Mouse (Mus musculus) ovary, postnatal 36 days (tissue): ENCODE results near the gene Slc5a10.
A peak's percentile ranks its signal among the peaks of the same experiment; 100 is the strongest.

Source experiments
- DNase-seq: peaks from one replicate; pipeline ENCODE4 v3.0.0; 2022; ENCODE audit warnings: low spot score, mixed read lengths

The Slc5a10 gene

DNA sequence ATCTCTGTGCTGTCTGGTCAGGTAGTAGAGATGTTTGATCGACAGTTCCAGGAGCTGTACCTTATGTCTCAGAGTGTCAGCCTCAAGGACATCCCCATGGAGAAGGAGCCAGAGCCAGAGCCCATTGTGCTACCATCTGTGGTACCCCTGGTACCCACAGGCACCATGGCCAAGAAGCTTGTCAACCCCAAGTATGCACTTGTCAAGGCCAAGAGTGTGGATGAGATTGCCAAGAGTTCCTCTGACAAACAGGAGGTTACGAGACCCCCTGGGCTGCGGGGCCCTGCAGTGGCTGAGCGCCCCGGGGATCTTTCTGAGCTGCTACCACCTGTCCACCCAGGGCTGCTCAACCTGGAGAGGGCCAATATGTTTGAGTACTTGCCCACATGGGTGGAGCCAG lies 18.1 kb downstream of the Slc5a10 start:
- DNase-seq = no peak

DNA sequence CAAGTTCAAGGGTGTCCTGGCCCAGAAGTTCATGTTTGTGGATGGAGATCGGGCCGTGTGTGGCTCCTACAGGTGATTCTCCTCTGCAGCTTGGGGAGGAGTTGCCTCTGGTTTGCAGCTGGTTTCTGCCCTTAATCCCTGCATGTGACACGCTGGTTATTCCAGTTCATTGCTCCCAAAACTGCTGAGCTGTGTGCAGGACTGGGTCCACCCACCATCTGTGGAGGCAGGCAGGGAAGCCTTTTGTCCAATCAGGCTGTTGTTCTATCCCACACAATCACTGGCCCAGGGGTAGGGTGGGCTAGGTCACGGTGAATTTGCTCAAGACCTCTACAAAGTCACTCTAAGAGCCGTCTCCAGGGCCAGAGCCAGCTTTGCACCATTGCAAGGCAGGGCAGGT lies 18.9 kb downstream of the Slc5a10 start:
- no peak for DNase-seq

DNA sequence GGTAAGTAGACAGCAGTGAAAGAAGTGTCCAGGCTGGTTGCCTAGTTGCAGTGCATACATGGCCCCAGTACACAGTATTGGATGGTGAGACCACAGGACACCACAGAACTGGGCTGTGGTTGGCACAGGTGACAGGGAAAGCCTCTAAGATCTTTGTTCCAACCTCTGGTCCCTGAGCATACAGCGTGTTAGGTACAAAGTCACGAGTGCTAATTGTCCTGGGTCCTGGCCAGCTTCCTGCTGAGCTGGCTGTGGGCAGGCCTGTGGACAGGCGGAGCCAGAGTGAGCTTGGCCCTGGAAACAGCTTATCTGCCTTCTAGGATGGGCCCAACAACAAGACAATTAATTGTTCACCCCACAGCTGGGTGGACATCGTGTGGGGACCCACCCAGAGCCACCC lies 20.7 kb downstream of the Slc5a10 start:
- peak; percentile 26 for DNase-seq

DNA sequence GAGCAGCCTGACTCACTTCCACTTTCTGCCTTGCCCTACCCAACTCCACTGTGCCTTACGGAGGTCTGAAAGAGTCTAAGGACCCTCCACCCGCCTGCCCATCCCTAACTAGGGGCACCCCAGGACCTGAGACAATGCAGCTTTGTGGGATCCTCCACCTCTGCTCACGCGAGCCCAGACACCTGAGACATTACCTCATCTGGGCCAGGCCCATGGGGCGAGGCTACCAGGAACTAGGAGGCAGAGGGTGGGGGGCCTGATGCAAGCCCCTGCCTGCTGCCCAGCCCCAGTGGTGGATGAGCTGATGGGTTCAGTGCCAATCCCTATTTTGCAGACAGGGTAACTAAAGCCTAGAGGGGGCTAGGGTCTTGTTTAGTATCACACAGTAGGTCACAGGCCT lies 21.2 kb downstream of the Slc5a10 start:
- no peak for DNase-seq

DNA sequence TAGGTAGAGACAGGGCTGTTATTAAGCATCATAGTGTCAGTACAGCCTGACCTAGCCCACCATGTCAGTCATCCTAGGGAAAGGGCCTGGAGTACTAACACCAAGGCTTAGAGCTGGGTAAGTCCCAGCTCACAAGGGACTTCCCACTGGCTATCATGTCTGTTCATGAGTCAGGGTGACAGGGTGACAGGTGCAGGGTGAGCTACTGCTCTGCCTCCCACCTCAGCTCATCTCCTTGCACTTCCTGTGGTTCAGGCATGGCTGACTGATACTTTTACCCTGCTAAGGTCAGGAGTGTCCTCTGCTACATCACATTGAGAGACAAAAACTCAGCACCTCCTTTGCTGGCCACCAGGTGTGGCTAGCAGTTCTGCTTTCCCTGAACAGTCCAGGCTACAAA lies 21.8 kb downstream of the Slc5a10 start:
- no peak for DNase-seq

DNA sequence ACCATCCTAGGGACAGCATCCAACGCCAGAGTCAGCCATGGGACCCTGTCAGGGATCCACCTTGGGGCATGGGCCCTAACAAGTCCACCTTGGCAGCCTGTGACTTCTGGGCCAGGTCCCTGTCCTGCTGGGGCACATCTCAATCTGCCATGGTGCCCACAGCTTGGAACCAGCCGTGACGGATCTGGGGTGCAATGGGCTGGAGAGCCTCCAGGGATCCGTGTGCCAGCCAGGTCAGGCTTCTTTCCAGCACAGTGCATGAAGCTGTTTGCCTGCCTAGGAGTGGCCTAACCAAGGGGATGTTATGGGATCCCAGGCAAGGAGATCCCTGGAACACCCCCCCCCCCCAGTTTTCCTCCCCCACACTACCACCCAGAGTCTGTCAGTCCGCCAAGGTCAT lies 27.6 kb downstream of the Slc5a10 start:
- no peak for DNase-seq

DNA sequence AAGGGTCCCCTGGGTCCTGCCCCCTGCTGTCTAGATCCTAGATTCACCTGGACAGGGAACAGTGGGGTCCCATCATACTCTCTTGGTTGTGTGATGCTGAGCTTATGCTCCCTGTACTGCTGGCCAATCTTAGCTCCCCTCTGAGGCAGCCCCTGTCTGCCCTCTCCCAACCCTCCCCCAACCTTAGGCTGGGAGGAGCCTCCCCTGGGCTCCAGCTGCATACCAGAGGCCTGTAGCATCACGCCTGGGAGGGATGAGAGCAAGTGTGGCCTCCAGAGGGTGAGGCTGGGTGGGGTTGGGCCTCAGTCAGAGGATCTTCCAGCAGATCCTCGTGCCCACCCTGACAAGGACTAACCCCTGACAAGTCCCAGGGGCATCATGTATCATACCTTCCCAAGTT lies 33.0 kb downstream of the Slc5a10 start:
- DNase-seq = no peak

DNA sequence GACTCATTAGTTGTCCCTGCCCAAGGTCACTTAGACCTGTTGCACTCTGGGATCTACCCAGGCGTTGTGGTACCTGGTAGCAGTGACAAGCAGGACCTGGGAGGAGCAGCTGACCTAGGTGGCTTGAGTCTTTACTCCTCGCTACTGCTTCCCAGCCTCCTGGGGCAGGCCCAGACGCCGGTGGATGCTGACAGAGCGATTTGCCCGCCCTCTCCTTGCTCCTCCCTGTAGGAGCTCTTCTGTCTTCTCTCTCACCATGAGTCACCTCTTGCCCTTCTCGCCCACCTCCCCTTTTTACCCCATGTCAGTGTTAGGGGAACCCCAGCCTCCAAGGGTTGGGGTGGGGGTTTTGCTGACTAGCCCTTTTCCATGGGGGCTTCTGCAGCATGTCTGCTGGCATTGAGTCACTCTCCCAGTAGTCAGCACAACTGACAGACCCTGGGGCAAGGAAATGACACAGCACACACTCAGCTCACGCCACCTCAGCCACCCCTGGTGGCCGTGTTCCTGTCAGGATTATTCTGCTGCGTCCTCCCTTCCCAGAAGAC lies 33.6 kb downstream of the Slc5a10 start:
- DNase-seq = no peak

DNA sequence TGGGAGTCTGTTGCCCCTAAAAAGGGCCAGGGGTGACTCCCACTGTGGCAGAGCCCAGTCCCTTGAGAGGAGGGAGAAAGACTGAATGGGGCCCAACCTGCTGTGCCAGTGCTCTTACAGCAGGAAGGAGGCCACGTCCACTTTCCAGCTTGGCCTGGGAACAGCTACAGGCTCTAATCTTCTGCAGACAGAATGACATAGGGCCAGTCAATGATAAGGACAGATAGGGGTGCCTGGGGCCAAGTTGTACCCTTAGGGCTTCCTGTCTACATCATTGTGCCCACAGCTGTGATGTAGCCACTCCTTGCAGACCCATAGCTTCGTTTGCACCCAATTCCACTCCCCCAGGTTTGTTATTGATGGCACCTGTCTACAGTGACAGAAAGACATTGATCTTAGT lies 34.5 kb downstream of the Slc5a10 start:
- no peak for DNase-seq

DNA sequence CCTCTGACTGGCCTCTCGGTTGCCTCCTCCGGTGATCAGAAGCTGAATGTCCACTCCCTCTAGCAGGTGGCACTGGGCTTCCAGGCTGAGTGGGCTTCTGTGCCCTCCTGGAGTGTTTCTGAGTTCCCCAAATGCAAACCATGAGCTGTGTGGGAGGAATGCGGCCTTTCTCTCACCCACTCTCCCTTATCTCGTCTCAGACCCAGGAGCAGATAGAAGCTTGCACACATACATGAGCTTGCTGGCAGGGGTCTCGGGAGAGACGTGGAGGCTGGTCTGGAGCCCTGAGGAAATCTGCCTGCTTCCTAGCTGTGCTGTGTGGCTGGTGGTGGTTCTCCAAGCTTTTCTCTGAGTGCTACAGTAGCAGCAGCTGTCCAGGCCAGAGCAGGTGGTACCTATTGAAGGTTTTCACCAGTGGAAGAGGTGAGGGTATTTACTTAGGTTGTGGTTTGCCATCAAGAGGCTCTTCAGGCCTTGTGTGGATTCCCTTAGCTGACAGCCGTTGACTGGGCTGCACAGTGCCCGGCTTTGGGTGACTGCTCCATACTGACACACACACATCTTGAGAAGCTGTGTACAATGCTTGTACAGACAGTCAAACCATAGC lies 35.4 kb downstream of the Slc5a10 start:
- DNase-seq = no peak

DNA sequence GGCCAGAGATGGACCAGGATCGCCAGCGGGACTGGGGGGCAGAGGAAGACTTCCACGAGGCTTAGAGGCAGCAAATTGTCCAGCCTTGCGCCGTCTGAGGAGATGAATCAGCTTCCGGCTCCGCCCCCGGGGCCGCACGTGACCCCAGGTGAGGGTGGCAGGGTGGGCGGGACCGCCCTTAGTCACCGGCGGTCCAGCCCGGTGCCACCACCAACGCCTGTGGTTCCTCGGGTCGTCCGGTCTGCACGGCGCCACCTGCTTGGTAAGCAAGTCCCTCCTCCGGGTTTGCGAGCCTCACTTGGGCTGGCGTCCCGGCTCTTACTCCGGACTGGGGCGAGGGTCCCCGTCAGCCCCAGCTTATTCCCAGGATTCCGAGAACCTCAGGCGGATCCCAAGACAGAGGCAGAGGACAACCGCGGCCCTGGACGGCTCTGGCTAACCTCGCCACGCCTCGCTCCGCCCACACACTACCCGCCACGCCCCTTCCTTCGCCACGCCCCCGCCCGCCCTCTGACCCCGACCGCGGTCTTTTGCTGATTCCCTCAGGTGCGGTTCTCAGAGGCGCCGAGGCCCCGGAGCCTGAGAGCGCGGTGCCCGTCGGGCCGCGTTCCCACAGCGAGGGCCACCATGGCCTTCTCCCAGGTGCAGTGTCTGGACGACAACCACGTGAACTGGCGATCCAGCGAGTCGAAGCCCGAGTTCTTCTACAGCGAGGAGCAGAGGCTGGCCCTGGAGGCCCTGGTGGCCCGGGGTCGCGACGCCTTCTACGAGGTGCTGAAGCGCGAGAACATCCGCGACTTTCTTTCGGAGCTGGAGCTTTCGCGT lies 36.5 kb downstream of the Slc5a10 start, which contains the start of gene Fam83g:
Gene Fam83g, plus strand, starts transcription at position 185 of the 825 bp plus-strand sequence.
- DNase-seq = peak; percentile 67

DNA sequence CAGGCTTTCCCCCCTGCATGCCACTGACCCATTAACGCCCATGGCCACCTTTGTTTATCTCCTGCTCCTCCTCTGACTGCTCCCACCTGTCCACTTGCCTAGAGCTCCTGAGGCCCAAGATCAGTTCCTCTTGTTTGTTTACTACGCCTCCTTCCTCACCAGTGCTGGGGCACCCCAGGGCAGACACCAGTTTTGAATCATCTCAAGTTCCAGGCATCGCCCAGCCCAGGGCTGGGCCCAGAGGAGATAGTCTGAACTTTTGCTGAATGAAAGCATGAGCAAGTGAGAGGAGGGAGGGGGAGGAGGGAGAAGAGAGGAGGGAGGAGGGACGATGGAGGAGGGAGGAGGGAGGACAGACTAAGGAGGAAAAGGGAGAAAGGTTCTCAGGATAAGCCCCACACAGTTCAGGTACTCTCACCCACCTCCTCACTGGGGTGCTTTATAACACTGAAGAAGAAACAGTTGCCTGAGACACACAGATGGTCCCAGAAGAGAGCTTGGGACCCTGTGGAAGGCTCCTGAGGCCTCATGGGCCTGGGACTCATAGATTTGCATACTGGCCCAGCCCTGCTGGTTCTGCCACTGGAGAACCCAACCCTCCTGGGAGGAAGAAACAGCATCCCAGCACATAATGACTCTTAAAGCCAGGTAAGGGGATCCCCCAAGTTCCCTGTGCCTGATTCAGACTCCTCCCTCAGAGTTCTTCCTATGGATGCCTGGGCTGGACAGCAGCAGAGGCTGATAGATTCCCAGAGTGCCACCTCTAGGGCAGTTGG lies 41.3 kb downstream of the Slc5a10 start:
- DNase-seq = no peak

DNA sequence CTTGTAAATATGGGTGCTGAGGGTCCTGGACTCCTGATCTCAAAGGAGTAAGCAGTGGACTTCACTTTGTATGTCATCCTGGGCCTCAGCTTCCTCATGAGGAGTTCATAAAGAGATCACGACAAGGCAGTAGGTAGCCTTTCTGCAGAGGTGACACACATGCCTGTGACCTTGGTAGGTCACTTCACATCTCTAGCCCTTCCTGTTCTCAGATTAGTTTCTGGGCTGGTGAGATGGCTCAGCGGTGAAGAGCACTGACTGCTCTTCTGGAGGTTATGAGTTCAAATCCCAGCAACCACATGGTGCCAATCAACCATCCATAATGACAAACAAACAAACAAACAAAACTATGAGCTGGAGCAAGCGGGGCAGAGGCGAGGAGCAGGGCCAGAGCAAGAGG lies 42.9 kb downstream of the Slc5a10 start:
- DNase-seq = no peak

DNA sequence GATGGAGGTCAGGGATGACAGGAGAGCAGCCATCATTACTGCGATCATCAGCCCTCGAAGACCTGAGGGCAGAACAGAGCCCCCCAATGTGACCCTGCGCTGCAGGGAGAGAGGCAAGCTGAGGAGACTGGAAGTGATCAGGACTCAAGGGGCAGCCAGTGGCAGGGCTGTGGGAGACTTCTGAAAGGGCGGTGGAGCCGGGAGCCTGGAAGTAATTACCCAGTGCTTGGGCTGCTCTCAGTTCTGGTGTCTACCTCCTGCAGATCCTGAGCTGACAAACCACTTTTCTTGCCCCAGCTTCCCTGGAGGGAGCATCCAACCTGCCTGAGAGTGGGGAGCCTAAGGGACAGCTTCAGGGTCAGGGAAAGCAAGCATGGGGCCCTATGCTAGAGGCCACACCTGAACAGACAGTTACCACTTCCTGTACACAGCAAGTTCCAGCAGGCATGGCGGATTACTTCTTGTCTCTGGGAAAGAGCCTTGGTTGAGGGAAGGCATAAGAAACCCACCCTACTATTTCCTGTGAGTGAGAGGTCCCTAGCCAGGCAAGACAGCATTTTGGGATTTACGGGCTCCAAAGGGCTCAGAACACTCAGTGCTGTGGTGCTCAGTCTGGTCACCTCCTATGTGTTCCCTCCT lies 44.3 kb downstream of the Slc5a10 start:
- DNase-seq = no peak

DNA sequence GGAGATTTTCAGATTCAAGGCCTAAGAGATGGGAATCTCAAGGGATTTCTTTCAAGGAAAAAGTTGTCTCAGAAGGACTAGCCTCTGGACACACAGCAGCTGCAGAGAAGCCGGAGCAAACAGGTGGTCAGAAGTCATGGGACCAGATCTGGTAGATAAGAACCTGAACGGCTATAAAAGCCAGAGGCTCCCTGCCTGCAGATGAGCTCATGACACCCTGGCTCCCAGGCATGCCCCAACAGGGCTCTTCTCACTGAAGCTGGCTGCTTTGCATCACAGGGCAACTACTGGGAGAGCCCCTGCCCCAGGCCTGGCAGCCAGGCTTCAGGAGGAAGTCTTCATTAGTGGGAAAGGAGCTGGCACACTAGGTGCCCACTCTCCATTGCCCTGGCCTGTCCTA lies 45.3 kb downstream of the Slc5a10 start:
- DNase-seq = no peak

DNA sequence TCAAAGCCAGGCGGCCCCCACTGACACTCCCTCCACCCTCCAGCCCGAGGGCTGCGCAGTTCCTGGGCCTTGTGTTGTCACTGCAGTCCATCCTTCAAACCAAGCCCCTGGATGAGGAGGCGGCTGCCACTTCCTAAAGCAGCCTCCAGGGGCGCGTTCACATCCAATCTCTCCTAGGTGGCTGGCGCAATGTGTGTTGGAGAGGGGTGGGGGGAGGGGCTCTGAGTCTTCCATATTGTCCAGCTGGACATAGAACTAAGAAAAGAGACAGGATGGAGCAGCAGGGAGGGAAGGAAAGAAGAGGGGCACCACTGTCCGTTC lies 45.8 kb downstream of the Slc5a10 start:
- DNase-seq = peak; percentile 36

DNA sequence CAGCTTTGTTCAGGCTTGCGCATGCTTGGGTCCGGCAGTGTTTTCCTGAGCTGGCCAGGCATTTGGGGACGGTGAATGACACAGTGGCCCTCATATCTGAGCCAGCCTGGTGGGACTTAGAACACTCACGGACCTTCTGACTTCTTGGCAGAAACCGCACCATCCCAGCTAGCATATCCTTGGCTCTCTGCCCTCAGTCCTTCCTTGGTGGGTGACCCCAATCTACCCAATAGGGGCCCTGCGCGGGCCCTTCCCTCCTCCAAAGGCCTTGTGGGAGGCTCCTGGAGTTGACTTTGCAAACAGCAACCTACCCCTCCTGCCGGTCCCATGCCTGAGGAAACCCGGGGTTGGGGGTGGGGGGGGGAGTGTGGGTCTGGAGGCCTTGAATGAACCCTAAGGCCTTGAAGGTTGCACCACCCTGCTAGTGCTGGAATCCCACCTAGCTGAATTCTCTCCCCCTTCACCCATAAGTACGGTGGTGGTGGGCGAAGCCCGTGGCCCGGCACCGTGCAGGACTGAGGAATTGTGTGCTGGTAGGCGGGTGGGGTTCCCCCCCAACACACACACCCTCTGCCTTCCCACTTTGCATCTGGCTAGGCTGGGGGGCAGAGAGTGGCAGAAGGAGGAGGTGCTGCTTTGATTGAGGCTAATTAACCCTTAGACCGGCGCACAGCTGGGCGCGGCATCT lies 46.3 kb downstream of the Slc5a10 start:
- DNase-seq = no peak

DNA sequence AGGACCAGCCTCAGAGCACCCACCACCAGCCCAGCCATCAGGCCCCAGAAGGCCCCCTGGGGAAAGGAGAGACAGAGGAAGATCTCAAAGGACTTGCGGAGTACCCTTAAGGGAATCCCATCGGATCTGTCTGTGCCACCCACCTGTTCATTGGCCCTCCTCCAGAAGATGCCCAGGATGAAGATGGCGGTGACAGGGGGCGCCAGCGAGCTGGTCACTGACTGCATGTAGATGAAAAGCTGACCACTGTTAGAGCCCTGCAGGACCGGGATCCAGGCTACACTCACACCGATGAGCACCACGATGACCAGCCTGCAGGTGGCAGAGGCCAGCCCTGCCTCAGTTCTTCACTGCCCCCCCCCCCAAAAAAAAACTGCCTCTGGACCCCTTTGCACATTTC lies 46.9 kb downstream of the Slc5a10 start:
- peak; percentile 43 for DNase-seq

DNA sequence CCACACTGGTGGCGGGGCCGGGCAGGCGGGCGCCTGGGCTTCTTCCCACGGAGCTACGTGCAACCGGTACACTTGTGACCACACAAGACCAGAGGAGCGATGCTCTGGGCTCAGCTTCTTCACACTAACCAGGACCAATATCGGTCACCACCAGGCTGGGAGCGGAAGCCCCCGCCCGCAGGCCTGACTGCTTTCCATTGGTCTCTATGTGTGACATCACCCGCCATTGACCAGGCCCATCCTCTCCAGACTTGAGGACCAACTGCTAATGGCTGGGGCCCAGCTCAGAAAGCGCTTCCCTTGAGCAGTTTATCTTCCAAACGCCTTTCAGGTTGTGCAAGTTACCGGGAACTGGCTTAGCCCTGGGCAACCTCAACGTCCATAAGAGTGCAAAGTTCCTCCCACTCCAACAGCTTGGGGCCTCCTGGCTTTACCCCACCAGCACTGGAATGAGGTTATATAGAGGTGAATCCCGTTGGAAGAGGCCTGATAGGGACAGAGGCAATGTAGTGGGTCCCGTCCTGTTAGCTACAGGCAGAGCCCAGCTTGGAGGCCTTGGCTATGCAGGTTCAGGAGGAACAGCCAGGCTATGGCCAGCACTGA lies 48.7 kb downstream of the Slc5a10 start:
- DNase-seq = no peak

DNA sequence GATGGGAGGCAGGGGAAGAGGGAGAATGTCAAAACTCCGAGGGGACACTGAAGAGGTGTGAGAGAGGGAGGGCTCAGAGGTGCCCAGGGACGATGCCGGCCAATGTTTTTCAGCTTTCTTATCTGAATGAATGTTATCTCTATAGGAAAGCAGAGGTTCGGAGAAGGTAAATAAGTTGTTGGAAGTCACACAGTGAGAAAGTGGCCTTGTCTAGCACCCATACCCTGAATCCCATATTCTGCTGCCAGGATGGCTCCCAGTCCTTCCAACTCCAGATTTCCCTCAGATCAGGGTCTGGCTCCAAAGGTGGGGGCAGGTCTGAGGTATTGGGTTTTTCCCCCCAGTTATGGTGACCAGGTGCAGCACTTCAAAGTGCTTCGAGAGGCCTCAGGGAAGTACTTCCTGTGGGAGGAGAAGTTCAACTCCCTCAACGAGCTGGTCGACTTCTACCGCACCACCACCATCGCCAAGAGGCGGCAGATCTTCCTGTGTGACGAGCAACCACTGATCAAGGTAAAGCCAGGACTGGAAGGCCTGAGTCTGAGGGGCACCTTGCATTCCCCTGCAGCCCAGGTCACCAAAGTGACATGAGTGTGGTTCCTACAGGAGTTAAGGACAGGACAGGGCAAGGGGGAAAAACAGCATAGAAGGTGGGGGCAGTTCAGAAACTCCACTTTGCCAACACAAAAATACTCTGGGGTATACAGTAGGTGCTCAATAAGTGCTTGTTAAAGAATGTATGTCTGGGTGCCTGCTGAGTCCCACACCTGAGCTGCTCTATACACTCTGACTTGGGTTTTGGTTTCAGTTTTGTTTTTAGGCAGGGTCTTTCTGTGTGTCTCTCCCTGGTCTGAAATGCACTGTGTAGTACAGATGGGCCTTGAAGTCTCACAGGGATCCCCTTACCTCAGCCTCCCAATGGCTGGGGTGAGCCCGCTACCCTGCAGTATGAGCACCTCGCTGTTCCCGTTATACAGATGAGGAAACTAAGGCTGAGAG lies 50.8 kb downstream of the Slc5a10 start:
- no peak for DNase-seq
